ENCODE assay signal across 11 mouse cellular contexts in genomic region chr8:12905599-12906321, GRCm38 (mm10). TPM values are rescaled to one million over a fixed set of nuclear protein-coding genes. Genes with fewer than 3 reads are reported as not detected.
A peak's percentile ranks its signal among the peaks of the same experiment; 100 is the strongest.
DNase-seq lines count a peak whose midpoint lies in the region; ATAC-seq lines count a peak whose summit lies in the region.
"Had no signal": no experiment of that assay in that cellular context is flagged by ENCODE, and none has a peak within 500 bp of the region (broad histone marks: within the 10 kb centered on the region; RNA-seq: fewer than 3 reads in every experiment).

No protein-coding gene starts in this region.

- no peak overlapping the region for H3K4me2 ChIP-seq in midbrain, embryonic 15.5 days
- no peak overlapping the region for H3K4me2 ChIP-seq in stomach, embryonic 16.5 days (ENCODE audit: low read depth, low read length)
- H3K4me2 ChIP-seq: forebrain, embryonic 15.5 days; neural tube, embryonic 12.5 days had no signal

- peak; percentile 38 to 46 for DNase-seq in cerebellum, adult 18-20 months
- no peak for DNase-seq in cerebellum, postnatal 14 days
- no peak for DNase-seq in midbrain, embryonic 10.5 days (ENCODE audit: low spot score)
- peak; percentile 65 for DNase-seq in kidney, postnatal 14 days
- DNase-seq in B cell, adult 2 months, result no peak
- DNase-seq in ovary, adult 18-20 months (ENCODE audit: low spot score), result no peak
- DNase-seq: layer of hippocampus, adult 9-11 months had no signal

- 88% methylated on average over 11 of the region's 11 CpGs for WGBS in midbrain, embryonic 10.5 days
- 87% methylated on average over 11 of the region's 11 CpGs for WGBS in midbrain, embryonic 15.5 days
- WGBS in stomach, embryonic 16.5 days, result 72% methylated on average over 11 of the region's 11 CpGs

- H3K9ac ChIP-seq in midbrain, embryonic 15.5 days, result no peak overlapping the region
- H3K9ac ChIP-seq in stomach, embryonic 16.5 days (ENCODE audit: low read length), result no peak overlapping the region
- H3K9ac ChIP-seq: forebrain, embryonic 15.5 days; neural tube, embryonic 12.5 days had no signal

- no peak overlapping the region for H3K4me3 ChIP-seq in midbrain, embryonic 10.5 days
- H3K4me3 ChIP-seq in midbrain, embryonic 15.5 days, result no peak overlapping the region
- no peak overlapping the region for H3K4me3 ChIP-seq in stomach, embryonic 16.5 days (replicated peaks; ENCODE audit: low read length)
- H3K4me3 ChIP-seq: forebrain, embryonic 15.5 days; neural tube, embryonic 12.5 days had no signal

- H3K27ac ChIP-seq in midbrain, embryonic 10.5 days (replicated peaks), result peak overlapping the region; percentile 49; the same call in 1 of the 2 replicates
- no peak overlapping the region for H3K27ac ChIP-seq in midbrain, embryonic 15.5 days
- H3K27ac ChIP-seq in stomach, embryonic 16.5 days (ENCODE audit: low read length), result peak overlapping the region; percentile 23; the same call in 1 of the 2 replicates
- H3K27ac ChIP-seq: forebrain, embryonic 15.5 days; neural tube, embryonic 12.5 days had no signal

- ATAC-seq in midbrain, embryonic 15.5 days (replicated peaks), result no peak
- 0 out of 2 replicates have a peak, but pooled peaks have one; percentile 9 for ATAC-seq in stomach, embryonic 16.5 days (ENCODE audit: insufficient read depth, low FRiP score)
- ATAC-seq: forebrain, embryonic 15.5 days had no signal

- peaks cover 41% of the 10 kb centered on the region for H3K4me1 ChIP-seq in midbrain, embryonic 10.5 days
- no peaks in the 10 kb centered on the region for H3K4me1 ChIP-seq in midbrain, embryonic 15.5 days
- H3K4me1 ChIP-seq in stomach, embryonic 16.5 days (ENCODE audit: control insufficient read depth, insufficient read depth, low read length), result no peaks in the 10 kb centered on the region
- H3K4me1 ChIP-seq: forebrain, embryonic 15.5 days; neural tube, embryonic 12.5 days had no signal

- no peaks in the 10 kb centered on the region for H3K27me3 ChIP-seq in midbrain, embryonic 10.5 days (ENCODE audit: low read depth, poor library complexity, severe bottlenecking)
- H3K27me3 ChIP-seq in midbrain, embryonic 15.5 days (replicated peaks), result no peaks in the 10 kb centered on the region
- H3K27me3 ChIP-seq in stomach, embryonic 16.5 days (ENCODE audit: control insufficient read depth, insufficient read depth, low read length), result no peaks in the 10 kb centered on the region
- H3K27me3 ChIP-seq: forebrain, embryonic 15.5 days; neural tube, embryonic 12.5 days had no signal

- H3K36me3 ChIP-seq in midbrain, embryonic 10.5 days, result no peaks in the 10 kb centered on the region
- no peaks in the 10 kb centered on the region for H3K36me3 ChIP-seq in midbrain, embryonic 15.5 days (replicated peaks)
- no peaks in the 10 kb centered on the region for H3K36me3 ChIP-seq in stomach, embryonic 16.5 days (ENCODE audit: control insufficient read depth, insufficient read depth, low read length)
- H3K36me3 ChIP-seq: forebrain, embryonic 15.5 days; neural tube, embryonic 12.5 days had no signal

- no peaks in the 10 kb centered on the region for H3K9me3 ChIP-seq in midbrain, embryonic 10.5 days (replicated peaks)
- H3K9me3 ChIP-seq in midbrain, embryonic 15.5 days, result no peaks in the 10 kb centered on the region
- H3K9me3 ChIP-seq in stomach, embryonic 16.5 days (replicated peaks; ENCODE audit: control insufficient read depth, low read length), result no peaks in the 10 kb centered on the region
- H3K9me3 ChIP-seq: forebrain, embryonic 15.5 days; neural tube, embryonic 12.5 days had no signal

RNA-seq across cellular contexts. Expression of gene Mcf2l, which starts 32.2 kb away (rescaled TPM):
- 26.4 and 42.7 TPM in 2 replicates for polyA plus RNA-seq in midbrain, embryonic 10.5 days (2016; fragmentation: Nextera tagmentation; extraction: Ambion mirVana)
- polyA plus RNA-seq in midbrain, embryonic 15.5 days (2015; fragmentation: Nextera tagmentation; extraction: Ambion mirVana), result 176 and 189 TPM in 2 replicates
- 18.5 and 19.9 TPM in 2 replicates for polyA plus RNA-seq in stomach, embryonic 16.5 days (2015; fragmentation: Nextera tagmentation; extraction: Ambion mirVana)

Comparison
In these comparisons a context has a peak if more than half of its experiments do, and no peak if none do; other contexts are left out.
1. DNase-seq: peak in cerebellum, adult 18-20 months (2 of 2) and kidney, postnatal 14 days (single experiment); none in cerebellum, postnatal 14 days (0 of 2), midbrain, embryonic 10.5 days (single experiment), B cell, adult 2 months (0 of 2) and ovary, adult 18-20 months (single experiment).